Mouse (Mus musculus): Measurements from ENCODE around the gene Lrrc9. TPM values are rescaled to one million over a fixed set of nuclear protein-coding genes. Genes with fewer than 3 reads are reported as not detected.

The Lrrc9 gene
- total and polyA plus RNA-seq, 3 experiments, result not detected

GRCm38 (mm10) chr12:72536021-72536597 is 94.4 kb downstream of the Lrrc9 start, which contains the start of gene Pcnx4 (continued):
- TF ChIP-seq CTCF (IDR thresholded peaks at IDR 0.05 in 2 of 3, conservative IDR thresholded peaks at IDR 0.05 in 1 of 3; ENCODE audit: control insufficient read depth in 1 of 3, insufficient read depth in 1 of 3, low read depth in 2 of 3, low read length in 3 of 3, poor library complexity in 1 of 3, severe bottlenecking in 1 of 3) (no peak), MXI1 (IDR thresholded peaks at IDR 0.05; ENCODE audit: low read depth, low read length) (peak; percentile 56; the same call in 1 of the 2 replicates), NELFE (IDR thresholded peaks at IDR 0.05; ENCODE audit: low read depth, low read length) (peak; percentile 59), POLR2AphosphoS5 (IDR thresholded peaks at IDR 0.05; ENCODE audit: borderline replicate concordance, low read depth, low read length) (no peak), TCF12 (IDR thresholded peaks at IDR 0.05; ENCODE audit: low read depth, low read length) (peak; percentile 53), ZMIZ1 (IDR thresholded peaks at IDR 0.05; ENCODE audit: low read depth, low read length) (no peak), RCOR1 (IDR thresholded peaks at IDR 0.05; ENCODE audit: low read depth, low read length) (no peak), RAD21 (IDR thresholded peaks at IDR 0.05; ENCODE audit: low read depth, low read length) (no peak), JUND (IDR thresholded peaks at IDR 0.05; ENCODE audit: low read depth, low read length) (no peak), MAX (IDR thresholded peaks at IDR 0.05; ENCODE audit: low read length) (peak; percentile 6; the same call in 1 of the 2 replicates), UBTF (IDR thresholded peaks at IDR 0.05; ENCODE audit: borderline replicate concordance, insufficient read depth, low read depth, low read length) (no peak), USF2 (IDR thresholded peaks at IDR 0.05; ENCODE audit: borderline replicate concordance in 1 of 2, insufficient read depth in 1 of 2, low read depth in 1 of 2, low read length in 2 of 2) (no peak), HCFC1 (IDR thresholded peaks at IDR 0.05; ENCODE audit: low read depth, low read length) (no peak), E2F4 (IDR thresholded peaks at IDR 0.05; ENCODE audit: borderline replicate concordance, low read depth, low read length) (no peak), ZKSCAN1 (IDR thresholded peaks at IDR 0.05; ENCODE audit: low read depth, low read length) (no peak), TBP (IDR thresholded peaks at IDR 0.05; ENCODE audit: low read depth, low read length) (no peak)

GRCm38 (mm10) chr12:72538571-72538970 is 96.9 kb downstream of the Lrrc9 start:
- peaks cover 0 to 22% of the 10 kb centered on the region in 2 experiments; a peak in 3 of 4 replicates for H3K36me3 ChIP-seq (ENCODE audit: control insufficient read depth in 1 of 2, insufficient read depth in 2 of 2, low read length in 2 of 2)
- H3K4me3 ChIP-seq (ENCODE audit: control insufficient read depth in 1 of 2, insufficient read depth in 1 of 2, low read depth in 2 of 2, low read length in 2 of 2), result no peak overlapping the region
- H3K79me2 ChIP-seq (ENCODE audit: control insufficient read depth, insufficient read depth, low read length, poor library complexity), result peaks cover 1% of the 10 kb centered on the region; the same call in 1 of the 2 replicates
- H3K4me1 ChIP-seq (ENCODE audit: control insufficient read depth in 1 of 2, insufficient read depth in 2 of 2, low read length in 2 of 2), result peaks cover 4 to 22% of the 10 kb centered on the region in 2 experiments
- no peaks in the 10 kb centered on the region for H3K9me3 ChIP-seq (replicated peaks; ENCODE audit: insufficient read depth, low read length)
- H3K27me3 ChIP-seq (ENCODE audit: control insufficient read depth in 1 of 2, insufficient read depth in 2 of 2, low read length in 2 of 2), result no peaks in the 10 kb centered on the region; a peak in 1 of 4 replicates
- DNase-seq (ENCODE audit: low read depth, low spot score), result no peak
- no peak for TF ChIP-seq CHD2 (IDR thresholded peaks at IDR 0.05; ENCODE audit: low read length)
- no peak for TF ChIP-seq SMC3 (IDR thresholded peaks at IDR 0.05; ENCODE audit: low read depth, low read length)
- no peak for TF ChIP-seq KAT2A (conservative IDR thresholded peaks at IDR 0.05; ENCODE audit: low read depth, low read length)
- TF ChIP-seq GABPA (IDR thresholded peaks at IDR 0.05; ENCODE audit: low read depth, low read length), result no peak
- no peak for TF ChIP-seq ZNF384 (IDR thresholded peaks at IDR 0.05; ENCODE audit: low read depth, low read length)
- no peak for TF ChIP-seq JUND (IDR thresholded peaks at IDR 0.05; ENCODE audit: low read depth, low read length)
- no peak for TF ChIP-seq RAD21 (IDR thresholded peaks at IDR 0.05; ENCODE audit: low read depth, low read length)
- no peak for TF ChIP-seq E2F4 (IDR thresholded peaks at IDR 0.05; ENCODE audit: borderline replicate concordance, low read depth, low read length)
- TF ChIP-seq EP300 (IDR thresholded peaks at IDR 0.05; ENCODE audit: low read depth in 1 of 2, low read length in 2 of 2), result no peak
- TF ChIP-seq MAZ (IDR thresholded peaks at IDR 0.05; ENCODE audit: low read depth, low read length), result no peak
- TF ChIP-seq HCFC1 (IDR thresholded peaks at IDR 0.05; ENCODE audit: low read depth, low read length), result no peak
- no peak for TF ChIP-seq POLR2AphosphoS2 (IDR thresholded peaks at IDR 0.05; ENCODE audit: low read length)
- H3K27ac ChIP-seq (ENCODE audit: control insufficient read depth, low read depth, low read length), result no peak overlapping the region
- no peak overlapping the region for H3K9ac ChIP-seq (ENCODE audit: control insufficient read depth, low read depth, low read length, poor library complexity, severe bottlenecking)
